Mouse (Mus musculus) limb, embryonic 12.5 days (tissue): ENCODE data around the gene Znrf1. TPM values are rescaled to one million over a fixed set of nuclear protein-coding genes. Genes with fewer than 3 reads are reported as not detected.
"Not testable (repeated sequence)": the region's sequence is repeated elsewhere in the genome, so short reads cannot be mapped to it uniquely, and the experiment has no call there.

Experiments
- ATAC-seq: fragments of 200-750 bp; cut with Nextera tagmentation; 2 replicates; pipeline ENCODE4 v1.8.0; 2017; ENCODE audit warnings: low read depth, moderate TSS enrichment; ENCODE audit not compliant: insufficient number of reproducible peaks, insufficient read depth, low FRiP score, low TSS enrichment
- H3K27ac ChIP-seq: fragments of 300-500 bp; sonication (generic); 2 replicates; pipeline ENCODE4 v1.5.1; 2016; ENCODE audit warnings: mild to moderate bottlenecking, moderate library complexity
- H3K27me3 ChIP-seq: fragments of 300-500 bp; sonication (generic); 2 replicates; pipeline ENCODE4 v1.6.1; 2016; ENCODE audit warnings: mild to moderate bottlenecking, moderate library complexity
- H3K36me3 ChIP-seq: fragments of 300-500 bp; sonication (generic); 2 replicates; pipeline ENCODE4 v1.6.1; 2016; ENCODE audit warnings: mild to moderate bottlenecking, moderate library complexity
- H3K4me1 ChIP-seq: fragments of 300-500 bp; sonication (generic); replicated peaks from 2 replicates; pipeline ENCODE4 v1.6.1; 2016
- H3K4me2 ChIP-seq: fragments of 300-500 bp; sonication (generic); 2 replicates; pipeline ENCODE4 v1.6.1; 2016; ENCODE audit warnings: mild to moderate bottlenecking, moderate library complexity
- H3K4me3 ChIP-seq: fragments of 300-500 bp; sonication (generic); replicated peaks from 2 replicates; pipeline ENCODE4 v1.5.1; 2016; ENCODE audit warnings: mild to moderate bottlenecking
- H3K9ac ChIP-seq: fragments of 300-500 bp; sonication (generic); replicated peaks from 2 replicates; pipeline ENCODE4 v1.6.1; 2016; ENCODE audit warnings: mild to moderate bottlenecking, moderate library complexity
- H3K9me3 ChIP-seq: fragments of 300-500 bp; sonication (generic); 2 replicates; pipeline ENCODE4 v1.6.1; 2016; ENCODE audit warnings: mild to moderate bottlenecking, moderate library complexity
- WGBS: fragments of 180-500 bp; shearing (Covaris S2); methylation state at CpG from one replicate; pipeline ENCODE4 v1.1.7; 2016; 5-methylcytosine and 5-hydroxymethylcytosine counted together
- polyA plus RNA-seq: library from polyadenylated mRNA; unstranded; fragments of >200 nt; fragmentation: Nextera tagmentation; extraction: Ambion mirVana; gene quantifications from 2 replicates; pipeline ENCODE4 v1.2.1, GENCODE M21; 2016

The Znrf1 gene
- polyA plus RNA-seq, 1 experiment from 2014 or later: 69.4 TPM

DNA sequence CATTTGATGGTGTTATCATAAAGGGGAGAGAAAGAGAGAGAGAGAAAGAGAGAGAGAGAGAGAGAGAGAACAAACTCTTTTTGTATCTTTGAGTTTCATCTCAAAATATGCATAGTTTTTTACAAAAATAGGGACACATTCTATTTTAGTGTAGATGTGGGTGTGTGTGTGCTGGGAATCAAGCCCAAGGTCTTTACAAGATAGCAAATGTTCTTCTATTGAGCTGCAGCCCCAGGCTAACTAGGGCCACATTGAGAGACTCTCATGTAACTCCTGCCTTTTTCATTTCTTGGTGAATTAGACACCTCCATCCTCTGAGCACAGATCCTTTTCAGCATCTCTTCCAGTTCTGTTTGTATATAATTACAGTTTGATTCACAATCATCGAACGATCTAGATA lies 105.2 kb downstream of the Znrf1 start:
- Histone ChIP-seq H3K27ac (no peak overlapping the region), H3K27me3 (no peaks in the 10 kb centered on the region), H3K4me1 (peaks cover 8% of the 10 kb centered on the region), H3K36me3 (no peaks in the 10 kb centered on the region), H3K9ac (no peak overlapping the region), H3K9me3 (no peaks in the 10 kb centered on the region), H3K4me3 (no peak overlapping the region), H3K4me2 (no peak overlapping the region)
- ATAC-seq: no peak
- 94% methylated on average over 2 of the region's 2 CpGs for WGBS

DNA sequence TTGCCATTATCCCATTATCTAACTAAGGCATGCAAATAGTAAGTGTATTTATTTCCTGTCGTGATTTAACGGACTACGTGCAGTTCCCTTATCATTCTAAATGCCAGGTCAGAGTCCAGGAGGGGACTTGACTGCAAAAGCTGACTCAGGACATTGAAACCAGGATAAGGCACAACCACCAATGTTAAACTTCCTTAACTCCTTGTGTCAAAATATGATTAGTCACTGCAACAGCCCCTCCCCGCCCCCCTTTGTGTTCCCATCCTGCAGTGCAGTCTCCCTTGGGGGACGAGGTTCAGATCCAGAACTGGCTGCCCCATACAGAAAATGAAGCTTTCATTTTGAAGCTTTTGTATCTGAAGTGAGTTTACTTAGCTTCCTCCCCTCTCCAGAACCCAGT lies 106.6 kb downstream of the Znrf1 start:
- peak overlapping the region; percentile 57 for H3K4me2 ChIP-seq
- ATAC-seq: no peak
- 59% methylated on average over 5 of the region's 5 CpGs for WGBS
- peak overlapping the region; percentile 78 for H3K4me3 ChIP-seq
- H3K9me3 ChIP-seq: no peaks in the 10 kb centered on the region
- H3K27me3 ChIP-seq: no peaks in the 10 kb centered on the region
- H3K4me1 ChIP-seq: peaks cover 8% of the 10 kb centered on the region
- no peaks in the 10 kb centered on the region for H3K36me3 ChIP-seq
- H3K9ac ChIP-seq: peak overlapping the region; percentile 87
- peak overlapping the region; percentile 94 for H3K27ac ChIP-seq

DNA sequence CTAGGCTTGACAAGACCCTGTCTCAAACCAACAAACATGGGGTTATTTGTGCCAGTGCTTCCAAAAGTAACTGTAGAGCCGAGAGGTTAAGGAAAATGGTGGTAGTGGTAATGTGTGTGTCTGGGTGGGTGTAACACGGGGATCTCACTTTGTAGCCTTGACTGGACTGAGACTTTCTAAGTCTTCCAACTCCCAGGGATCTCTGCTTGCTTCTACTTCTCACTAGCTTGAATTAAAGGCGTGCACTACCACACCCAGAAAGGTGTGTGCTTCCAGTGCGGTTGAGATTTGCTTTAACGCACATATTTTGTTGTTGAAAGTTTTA lies 107.0 kb downstream of the Znrf1 start:
- peak; percentile 35; the same call in 1 of the 2 replicates for ATAC-seq
- H3K27me3 ChIP-seq: no peaks in the 10 kb centered on the region
- peak overlapping the region; percentile 57 for H3K4me2 ChIP-seq
- H3K27ac ChIP-seq: peak overlapping the region; percentile 94
- peaks cover 8% of the 10 kb centered on the region for H3K4me1 ChIP-seq
- H3K36me3 ChIP-seq: no peaks in the 10 kb centered on the region
- peak overlapping the region; percentile 87 for H3K9ac ChIP-seq
- H3K4me3 ChIP-seq: peak overlapping the region; percentile 78
- no peaks in the 10 kb centered on the region for H3K9me3 ChIP-seq
- WGBS: 11% methylated on average over 5 of the region's 5 CpGs

- WGBS: under 1% methylated on average over 73 of the region's 75 CpGs
- peak; percentile 96 for ATAC-seq
- Histone ChIP-seq H3K27ac (peak within 1 kb of the TSS; percentile 94), H3K4me1 (peaks cover 8% of the 10 kb centered on the region), H3K4me2 (peak within 1 kb of the TSS; percentile 57), H3K36me3 (no peaks in the 10 kb centered on the region), H3K27me3 (no peaks in the 10 kb centered on the region), H3K9ac (peak within 1 kb of the TSS; percentile 87), H3K4me3 (peak within 1 kb of the TSS; percentile 78), H3K9me3 (no peaks in the 10 kb centered on the region)
Measured at GRCm38 (mm10) chr8:111643264-111644141, 107.6 kb downstream of the Znrf1 start, which contains the start of gene Zfp1. Gene Zfp1, plus strand, starts transcription at chr8:111643401.

GRCm38 (mm10) chr8:111644286-111645051 lies 108.6 kb downstream of the Znrf1 start:
- Histone ChIP-seq H3K4me2 (peak overlapping the region; percentile 57), H3K9ac (peak overlapping the region; percentile 87; the same call in 1 of the 2 replicates), H3K4me1 (peaks cover 13% of the 10 kb centered on the region), H3K4me3 (peak overlapping the region; percentile 78)
- not testable (repeated sequence) for H3K27me3 ChIP-seq, ATAC-seq, H3K9me3 ChIP-seq, H3K27ac ChIP-seq, H3K36me3 ChIP-seq
- 71% methylated on average over 12 of the region's 12 CpGs for WGBS

GRCm38 (mm10) chr8:111645715-111646114 lies 109.8 kb downstream of the Znrf1 start:
- Histone ChIP-seq H3K27ac (no peak overlapping the region), H3K4me3 (no peak overlapping the region), H3K9me3 (no peaks in the 10 kb centered on the region), H3K4me1 (peaks cover 13% of the 10 kb centered on the region), H3K4me2 (no peak overlapping the region), H3K9ac (no peak overlapping the region), H3K36me3 (no peaks in the 10 kb centered on the region), H3K27me3 (no peaks in the 10 kb centered on the region)
- 95% methylated on average over 8 of the region's 8 CpGs for WGBS
- no peak for ATAC-seq

GRCm38 (mm10) chr8:111648834-111649233 lies 112.9 kb downstream of the Znrf1 start:
- no peak overlapping the region for H3K4me2 ChIP-seq
- no peaks in the 10 kb centered on the region for H3K27me3 ChIP-seq
- no peaks in the 10 kb centered on the region for H3K36me3 ChIP-seq
- H3K9me3 ChIP-seq: no peaks in the 10 kb centered on the region
- H3K4me1 ChIP-seq: 0 out of 2 replicates have a peak, but pooled peaks cover 8% of the 10 kb centered on the region
- no peak overlapping the region for H3K9ac ChIP-seq
- H3K4me3 ChIP-seq: no peak overlapping the region
- ATAC-seq: no peak
- no peak overlapping the region for H3K27ac ChIP-seq
- 72% methylated on average over 2 of the region's 2 CpGs for WGBS

DNA sequence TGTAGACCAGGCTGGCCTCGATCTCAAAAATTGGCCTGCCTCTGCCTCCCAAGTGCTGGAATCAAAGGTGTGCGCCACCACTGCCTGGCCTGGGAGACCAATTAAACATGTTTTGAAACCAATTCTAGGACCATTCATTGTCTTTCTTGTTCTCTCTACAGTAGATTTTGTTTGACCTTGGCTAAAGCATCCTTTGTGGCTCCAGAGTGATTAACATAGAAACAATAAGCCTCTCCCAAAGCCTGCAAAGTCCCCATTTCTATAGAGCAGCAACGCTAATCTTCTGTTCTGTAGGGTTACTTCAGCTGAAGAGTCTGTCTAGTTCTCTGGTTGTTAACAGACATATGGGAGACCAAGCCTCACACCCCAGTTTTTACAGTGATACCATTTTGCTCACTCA lies 114.8 kb downstream of the Znrf1 start:
- Histone ChIP-seq H3K27ac (no peak overlapping the region), H3K4me3 (no peak overlapping the region), H3K4me2 (no peak overlapping the region), H3K9ac (no peak overlapping the region), H3K27me3 (no peaks in the 10 kb centered on the region), H3K4me1 (0 out of 2 replicates have a peak, but pooled peaks cover 6% of the 10 kb centered on the region), H3K36me3 (peaks cover 4% of the 10 kb centered on the region; the same call in 1 of the 2 replicates), H3K9me3 (no peaks in the 10 kb centered on the region)
- 92% methylated on average over 3 of the region's 3 CpGs for WGBS
- no peak for ATAC-seq

GRCm38 (mm10) chr8:111653524-111653923 lies 117.6 kb downstream of the Znrf1 start:
- Histone ChIP-seq H3K36me3 (peaks cover 5% of the 10 kb centered on the region; the same call in 1 of the 2 replicates), H3K4me2 (no peak overlapping the region), H3K27ac (no peak overlapping the region), H3K27me3 (no peaks in the 10 kb centered on the region), H3K4me3 (no peak overlapping the region), H3K4me1 (0 out of 2 replicates have a peak, but pooled peaks cover 8% of the 10 kb centered on the region), H3K9me3 (no peaks in the 10 kb centered on the region), H3K9ac (no peak overlapping the region)
- no peak for ATAC-seq
- 98% methylated on average over 2 of the region's 2 CpGs for WGBS

DNA sequence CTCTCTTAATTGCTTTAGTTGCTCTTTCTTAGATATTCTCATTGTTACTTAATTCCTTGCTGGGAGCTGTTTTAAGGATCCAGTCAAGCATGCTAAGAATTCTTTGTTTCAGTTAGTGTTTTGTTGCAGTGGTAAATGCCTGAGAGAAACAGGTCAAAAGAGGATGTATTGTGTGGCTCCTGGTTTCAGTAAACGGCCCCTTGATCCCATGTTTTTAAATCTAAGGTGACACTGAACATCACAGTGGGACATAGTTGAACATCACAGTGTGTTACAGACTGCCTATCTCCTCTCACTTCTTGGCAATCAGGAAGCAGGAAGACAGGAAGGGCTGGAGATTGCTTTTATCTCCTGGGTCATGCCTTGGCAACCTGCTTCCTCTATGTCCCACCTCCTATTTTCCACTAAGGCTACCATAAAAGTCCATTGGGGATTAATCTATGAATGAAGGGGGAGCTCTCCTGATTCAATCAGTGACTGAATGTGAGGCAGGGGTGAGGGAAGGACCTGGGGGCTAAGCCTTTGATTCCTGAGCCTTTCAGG lies 121.5 kb downstream of the Znrf1 start:
- ATAC-seq: no peak
- Histone ChIP-seq H3K4me1 (0 out of 2 replicates have a peak, but pooled peaks cover 3% of the 10 kb centered on the region), H3K9ac (no peak overlapping the region), H3K27ac (no peak overlapping the region), H3K4me2 (no peak overlapping the region), H3K4me3 (no peak overlapping the region), H3K27me3 (no peaks in the 10 kb centered on the region), H3K9me3 (no peaks in the 10 kb centered on the region), H3K36me3 (peaks cover 29% of the 10 kb centered on the region)
- 78% methylated on average over 1 of the region's 1 CpGs for WGBS

GRCm38 (mm10) chr8:111658819-111659423 lies 123.0 kb downstream of the Znrf1 start:
- 88% methylated on average over 6 of the region's 6 CpGs for WGBS
- peaks cover 29% of the 10 kb centered on the region for H3K36me3 ChIP-seq
- H3K27me3 ChIP-seq: no peaks in the 10 kb centered on the region
- H3K27ac ChIP-seq: no peak overlapping the region
- H3K9ac ChIP-seq: no peak overlapping the region
- H3K9me3 ChIP-seq: no peaks in the 10 kb centered on the region
- H3K4me1 ChIP-seq: 0 out of 2 replicates have a peak, but pooled peaks cover 3% of the 10 kb centered on the region
- H3K4me2 ChIP-seq: no peak overlapping the region
- H3K4me3 ChIP-seq: no peak overlapping the region
- no peak for ATAC-seq
